Mouse (Mus musculus): ENCODE measurements at regions not wholly inside any gene's neighbourhood (a gene's known extent, or its start where the extent isn't known, plus 50 kb on each side); places are given as distances from the start of the nearest gene placed in this dataset.
A peak's percentile ranks its signal among the peaks of the same experiment; 100 is the strongest.
"Not testable (repeated sequence)": the region's sequence is repeated elsewhere in the genome, so short reads cannot be mapped to it uniquely, and the experiment has no call there.

DNA sequence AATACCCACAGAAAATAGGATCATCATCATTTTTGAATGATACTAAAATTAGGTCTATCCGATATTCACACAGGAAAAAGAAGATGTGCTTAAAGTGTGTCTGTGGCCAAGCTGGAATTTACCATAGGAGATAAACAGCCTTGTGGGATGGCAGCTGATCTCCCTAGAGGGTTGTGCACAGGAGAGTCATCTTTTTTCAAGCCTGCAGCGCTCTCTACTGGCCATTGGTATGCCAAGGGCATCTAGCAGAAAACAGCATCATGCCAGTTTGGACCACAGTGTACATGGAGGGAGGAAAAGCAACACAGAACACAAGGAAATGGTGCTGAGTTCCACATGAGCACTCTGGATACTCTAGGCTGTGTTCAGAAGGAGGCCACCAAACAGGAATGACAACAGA lies 74.1 kb upstream of the Diaph3 start:
- H3K27me3 ChIP-seq (replicated peaks): no peaks in the 10 kb centered on the region
- H3K4me1 ChIP-seq (replicated peaks): no peaks in the 10 kb centered on the region
- WGBS: 25% methylated on average over 2 of the region's 2 CpGs
- no peak overlapping the region for H3K4me2 ChIP-seq (replicated peaks)
- no peak overlapping the region for H3K4me3 ChIP-seq (replicated peaks)
- H3K9me3 ChIP-seq: no peaks in the 10 kb centered on the region
- ATAC-seq: 0 out of 2 replicates have a peak, but pooled peaks have one; percentile 39
- no peak overlapping the region for H3K27ac ChIP-seq
- no peaks in the 10 kb centered on the region for H3K36me3 ChIP-seq
- no peak overlapping the region for H3K9ac ChIP-seq

DNA sequence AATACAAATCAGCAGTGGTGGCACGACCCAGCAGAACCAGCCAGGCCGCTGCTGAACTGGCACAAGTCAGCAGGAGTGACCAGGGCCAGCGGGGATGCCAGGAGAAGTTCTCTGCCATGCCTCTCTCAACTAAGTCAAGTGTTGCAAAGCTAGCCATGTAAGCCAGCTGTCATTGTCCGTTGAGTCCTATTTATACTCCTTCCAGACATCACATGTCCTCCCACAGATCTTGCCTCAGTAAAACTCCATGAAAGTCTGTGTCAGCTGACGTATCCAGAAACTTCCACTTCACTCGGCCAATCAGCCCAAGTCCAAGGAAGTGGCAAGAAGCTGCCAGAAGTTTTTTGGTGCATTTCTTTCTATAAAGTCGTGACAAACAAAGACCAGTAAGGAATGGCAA lies 76.0 kb upstream of the Diaph3 start:
- Histone ChIP-seq H3K9me3 (no peaks in the 10 kb centered on the region), H3K4me2 (replicated peaks) (no peak overlapping the region), H3K27ac (no peak overlapping the region), H3K9ac (no peak overlapping the region), H3K27me3 (replicated peaks) (no peaks in the 10 kb centered on the region), H3K4me1 (replicated peaks) (no peaks in the 10 kb centered on the region), H3K4me3 (replicated peaks) (no peak overlapping the region), H3K36me3 (no peaks in the 10 kb centered on the region)
- no peak for ATAC-seq
- WGBS: 71% methylated on average over 7 of the region's 7 CpGs

- ATAC-seq: no peak
- WGBS: 88% methylated on average over 3 of the region's 3 CpGs
- Histone ChIP-seq H3K4me3 (replicated peaks) (no peak overlapping the region), H3K4me2 (replicated peaks) (no peak overlapping the region), H3K9ac (no peak overlapping the region), H3K27me3 (replicated peaks) (no peaks in the 10 kb centered on the region), H3K36me3 (no peaks in the 10 kb centered on the region), H3K9me3 (no peaks in the 10 kb centered on the region), H3K27ac (no peak overlapping the region), H3K4me1 (replicated peaks) (no peaks in the 10 kb centered on the region)
Observed at GRCm38 (mm10) chr14:87219975-87220374, 78.9 kb upstream of the Diaph3 start.

DNA sequence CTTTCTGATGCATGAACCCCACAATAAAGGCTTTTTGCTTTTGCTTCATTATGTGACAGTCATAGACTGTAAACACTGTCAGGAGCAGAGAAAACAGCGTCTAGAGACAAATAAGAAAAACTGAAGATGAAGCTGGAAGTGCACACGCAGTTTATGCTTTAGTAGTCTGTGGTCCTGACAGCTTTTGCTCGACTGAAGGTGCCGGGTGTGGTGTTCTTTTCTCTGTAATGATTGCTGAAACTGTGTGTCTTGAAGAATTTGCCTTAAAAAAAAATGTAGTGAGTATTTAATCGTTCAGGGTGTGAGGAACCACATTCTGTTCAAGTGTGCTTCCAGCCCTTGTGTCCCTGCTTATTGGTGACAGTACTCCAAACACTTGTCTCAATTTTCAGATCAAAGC lies 83.8 kb upstream of the Diaph3 start:
- ATAC-seq: no peak
- Histone ChIP-seq H3K9ac (no peak overlapping the region), H3K4me3 (replicated peaks) (no peak overlapping the region), H3K36me3 (no peaks in the 10 kb centered on the region), H3K4me2 (replicated peaks) (no peak overlapping the region), H3K27me3 (replicated peaks) (no peaks in the 10 kb centered on the region), H3K9me3 (no peaks in the 10 kb centered on the region), H3K4me1 (replicated peaks) (no peaks in the 10 kb centered on the region), H3K27ac (no peak overlapping the region)
- WGBS: 44% methylated on average over 5 of the region's 5 CpGs

- WGBS: 91% methylated on average over 2 of the region's 2 CpGs
- Histone ChIP-seq H3K4me2 (replicated peaks) (no peak overlapping the region), H3K4me3 (replicated peaks) (no peak overlapping the region), H3K36me3 (no peaks in the 10 kb centered on the region), H3K4me1 (replicated peaks) (no peaks in the 10 kb centered on the region), H3K27ac (no peak overlapping the region), H3K27me3 (replicated peaks) (no peaks in the 10 kb centered on the region), H3K9me3 (no peaks in the 10 kb centered on the region), H3K9ac (no peak overlapping the region)
- ATAC-seq: no peak
Observed at GRCm38 (mm10) chr14:87249258-87249657, 108.2 kb upstream of the Diaph3 start.

- no peak overlapping the region for H3K4me3 ChIP-seq (replicated peaks)
- no peaks in the 10 kb centered on the region for H3K36me3 ChIP-seq
- no peak overlapping the region for H3K9ac ChIP-seq
- no peak overlapping the region for H3K27ac ChIP-seq
- no peaks in the 10 kb centered on the region for H3K27me3 ChIP-seq (replicated peaks)
- no peaks in the 10 kb centered on the region for H3K9me3 ChIP-seq
- H3K4me1 ChIP-seq (replicated peaks): no peaks in the 10 kb centered on the region
- WGBS: 84% methylated on average over 5 of the region's 5 CpGs
- H3K4me2 ChIP-seq (replicated peaks): no peak overlapping the region
- ATAC-seq: no peak
Observed at GRCm38 (mm10) chr14:87255484-87256208, 114.6 kb upstream of the Diaph3 start.

DNA sequence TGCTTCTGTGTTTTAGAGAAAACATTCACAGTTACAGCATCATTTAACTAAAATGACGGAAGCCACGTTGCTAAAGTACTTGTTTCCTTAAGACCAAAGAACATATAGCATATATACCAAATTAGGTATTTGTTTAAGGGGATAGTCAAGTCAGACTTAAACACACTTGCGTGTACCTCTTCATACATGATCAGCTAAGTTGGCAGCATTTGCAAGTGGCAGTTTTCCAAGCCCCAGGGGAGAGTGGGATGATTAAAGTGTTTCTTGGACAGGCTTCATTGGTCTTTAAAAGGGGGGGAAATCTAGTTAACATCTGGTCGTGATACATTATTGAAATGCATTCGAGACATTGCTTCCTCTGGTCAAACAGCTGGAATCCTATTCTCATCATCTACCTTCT lies 120.7 kb upstream of the Diaph3 start:
- Histone ChIP-seq H3K9ac (no peak overlapping the region), H3K9me3 (no peaks in the 10 kb centered on the region), H3K4me2 (replicated peaks) (no peak overlapping the region), H3K4me3 (replicated peaks) (no peak overlapping the region), H3K4me1 (replicated peaks) (no peaks in the 10 kb centered on the region), H3K27ac (no peak overlapping the region), H3K27me3 (replicated peaks) (no peaks in the 10 kb centered on the region), H3K36me3 (no peaks in the 10 kb centered on the region)
- 55% methylated on average over 5 of the region's 5 CpGs for WGBS
- ATAC-seq: no peak

DNA sequence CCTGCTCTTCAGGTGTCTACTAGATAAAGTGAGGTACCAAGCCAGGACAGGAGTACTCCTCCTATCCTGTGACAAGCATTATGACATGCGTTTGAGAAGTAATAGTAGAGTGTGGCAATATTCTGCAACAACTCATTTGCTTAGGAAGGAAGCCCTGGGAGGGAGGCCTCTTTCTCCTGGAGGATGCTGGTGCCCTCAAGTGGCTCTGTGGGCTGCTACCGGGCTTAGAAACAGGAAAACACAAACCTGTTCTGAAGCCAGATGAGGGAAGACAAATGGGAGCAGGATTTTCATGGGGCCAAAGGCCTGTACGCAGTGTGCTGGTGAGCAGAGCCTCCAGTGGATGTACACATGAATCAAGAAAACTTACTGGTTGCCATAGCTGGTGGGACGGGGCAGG lies 123.8 kb upstream of the Diaph3 start:
- H3K27me3 ChIP-seq (replicated peaks): no peaks in the 10 kb centered on the region
- no peak overlapping the region for H3K27ac ChIP-seq
- ATAC-seq: no peak
- no peak overlapping the region for H3K4me2 ChIP-seq (replicated peaks)
- H3K4me1 ChIP-seq (replicated peaks): no peaks in the 10 kb centered on the region
- no peaks in the 10 kb centered on the region for H3K9me3 ChIP-seq
- WGBS: 80% methylated on average over 4 of the region's 4 CpGs
- no peak overlapping the region for H3K4me3 ChIP-seq (replicated peaks)
- no peaks in the 10 kb centered on the region for H3K36me3 ChIP-seq
- no peak overlapping the region for H3K9ac ChIP-seq

DNA sequence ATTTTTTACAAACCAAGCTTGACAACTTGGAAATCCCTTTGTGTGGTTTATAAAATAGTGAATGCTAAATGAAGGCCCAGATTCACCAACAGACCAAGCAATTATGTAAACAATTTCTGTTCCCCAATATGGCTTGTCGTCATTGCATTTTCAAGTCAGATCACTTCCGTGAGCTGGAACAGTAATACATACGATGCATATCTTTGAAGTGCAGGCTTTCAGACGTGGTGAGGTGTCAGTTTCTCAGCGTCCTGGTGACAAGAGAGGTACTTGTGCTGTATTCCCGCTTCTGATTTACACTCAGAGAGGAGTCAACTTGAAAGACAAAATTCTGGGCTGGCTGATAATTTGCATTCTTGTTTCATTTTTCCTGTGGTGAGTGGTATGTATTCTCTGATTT lies 125.3 kb upstream of the Diaph3 start:
- Histone ChIP-seq H3K4me2 (replicated peaks) (no peak overlapping the region), H3K9me3 (no peaks in the 10 kb centered on the region), H3K27ac (no peak overlapping the region), H3K9ac (no peak overlapping the region), H3K4me1 (replicated peaks) (no peaks in the 10 kb centered on the region), H3K4me3 (replicated peaks) (no peak overlapping the region), H3K36me3 (no peaks in the 10 kb centered on the region), H3K27me3 (replicated peaks) (no peaks in the 10 kb centered on the region)
- ATAC-seq: no peak
- 40% methylated on average over 6 of the region's 6 CpGs for WGBS

GRCm38 (mm10) chr14:87289266-87289665 lies 127.2 kb upstream of the Tdrd3 start:
- WGBS: 91% methylated on average over 8 of the region's 8 CpGs
- H3K4me2 ChIP-seq (replicated peaks); H3K27ac ChIP-seq: not testable (repeated sequence)

GRCm38 (mm10) chr14:87289708-87290243 lies 126.7 kb upstream of the Tdrd3 start:
- no peak overlapping the region for H3K27ac ChIP-seq

More at GRCm38 (mm10) chr14:87289266-87289665, 127.2 kb upstream of the Tdrd3 start:
- not testable (repeated sequence) for H3K9me3 ChIP-seq; H3K4me1 ChIP-seq (replicated peaks); ATAC-seq; H3K9ac ChIP-seq; H3K27me3 ChIP-seq (replicated peaks); H3K36me3 ChIP-seq; H3K4me3 ChIP-seq (replicated peaks)

DNA sequence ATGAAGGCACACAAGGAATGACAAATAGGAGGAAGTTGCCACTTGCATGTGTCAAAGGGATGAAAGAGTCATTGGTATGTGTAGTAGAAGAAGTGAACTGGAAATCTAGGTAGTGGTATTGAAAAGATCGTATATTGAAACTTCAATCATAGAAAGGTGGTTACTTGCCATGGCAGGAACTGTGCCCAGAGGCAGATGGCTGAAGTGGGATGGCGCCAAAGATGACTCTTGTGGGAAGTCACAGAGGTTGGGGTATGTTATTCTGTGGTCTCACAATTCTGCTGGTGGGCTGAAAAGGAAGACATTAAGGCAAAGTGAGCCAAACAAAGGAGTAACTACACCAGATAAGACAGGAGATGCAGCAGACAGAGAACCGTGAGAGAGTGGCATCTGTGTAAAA lies 121.2 kb upstream of the Tdrd3 start:
- no peak for ATAC-seq
- Histone ChIP-seq H3K9me3 (no peaks in the 10 kb centered on the region), H3K9ac (no peak overlapping the region), H3K4me3 (replicated peaks) (no peak overlapping the region), H3K4me2 (replicated peaks) (no peak overlapping the region), H3K4me1 (replicated peaks) (no peaks in the 10 kb centered on the region), H3K27ac (no peak overlapping the region), H3K36me3 (no peaks in the 10 kb centered on the region), H3K27me3 (replicated peaks) (no peaks in the 10 kb centered on the region)
- WGBS: 83% methylated on average over 3 of the region's 3 CpGs

More at GRCm38 (mm10) chr14:87289708-87290243, 126.7 kb upstream of the Tdrd3 start:
- H3K9me3 ChIP-seq: no peaks in the 10 kb centered on the region
- H3K36me3 ChIP-seq: no peaks in the 10 kb centered on the region
- H3K4me3 ChIP-seq (replicated peaks): no peak overlapping the region
- H3K9ac ChIP-seq: no peak overlapping the region
- WGBS: 48% methylated on average over 4 of the region's 4 CpGs
- no peaks in the 10 kb centered on the region for H3K4me1 ChIP-seq (replicated peaks)
- H3K27me3 ChIP-seq (replicated peaks): no peaks in the 10 kb centered on the region
- no peak overlapping the region for H3K4me2 ChIP-seq (replicated peaks)
- ATAC-seq: peak; percentile 49; the same call in 1 of the 2 replicates

DNA sequence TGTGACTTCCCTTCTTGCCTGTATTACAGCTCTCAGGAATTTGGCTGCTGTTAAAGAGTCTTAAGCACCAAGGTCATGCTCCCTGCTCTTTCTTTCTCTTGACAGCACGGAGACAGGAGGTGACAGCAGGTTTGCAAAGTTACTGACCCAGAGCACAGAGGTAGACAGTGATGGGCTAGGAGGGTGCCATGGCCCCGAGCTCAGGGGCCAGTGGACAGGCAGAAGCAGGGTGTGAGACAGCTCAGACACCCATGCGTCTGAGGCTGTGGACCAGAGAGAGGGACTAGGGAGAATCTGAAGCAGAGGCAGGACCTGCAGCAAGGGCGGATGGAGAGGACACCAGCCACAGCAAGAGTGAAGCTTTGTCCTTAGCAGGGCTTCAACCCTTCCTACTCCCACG lies 119.3 kb upstream of the Tdrd3 start:
- ATAC-seq: no peak
- H3K4me2 ChIP-seq (replicated peaks): no peak overlapping the region

More for the DNA sequence above, 119.3 kb upstream of the Tdrd3 start:
- Histone ChIP-seq H3K4me1 (replicated peaks) (no peaks in the 10 kb centered on the region), H3K4me3 (replicated peaks) (no peak overlapping the region), H3K9me3 (no peaks in the 10 kb centered on the region), H3K27ac (no peak overlapping the region), H3K27me3 (replicated peaks) (no peaks in the 10 kb centered on the region), H3K9ac (no peak overlapping the region), H3K36me3 (no peaks in the 10 kb centered on the region)
- 46% methylated on average over 5 of the region's 5 CpGs for WGBS
